Mouse (Mus musculus) liver, embryonic 11.5 days (tissue): ENCODE measurements around the gene Zfp810. TPM values are rescaled to one million over a fixed set of nuclear protein-coding genes. Genes with fewer than 3 reads are reported as not detected.

Source experiments
- ATAC-seq: fragments of 200-750 bp; cut with Nextera tagmentation; replicated peaks from 2 replicates; pipeline ENCODE4 v1.8.0; 2017; ENCODE audit warnings: moderate number of reproducible peaks, mild to moderate bottlenecking, moderate TSS enrichment, moderate library complexity; ENCODE audit not compliant: low FRiP score
- DNase-seq: peaks from one replicate; pipeline ENCODE4 v3.0.0-alpha.2; 2017; ENCODE audit warnings: low spot score
- H3K27ac ChIP-seq: fragments of 300-500 bp; sonication (generic); 2 replicates; pipeline ENCODE4 v1.5.1; 2014; ENCODE audit warnings: mild to moderate bottlenecking, low read depth, low read length, control low read depth
- H3K27me3 ChIP-seq: fragments of 300-500 bp; sonication (generic); replicated peaks from 2 replicates; pipeline ENCODE4 v1.6.1; 2014; ENCODE audit warnings: low read length, mixed read lengths; ENCODE audit not compliant: control insufficient read depth, insufficient read depth
- H3K36me3 ChIP-seq: fragments of 300-500 bp; sonication (generic); 2 replicates; pipeline ENCODE4 v1.6.1; 2014; ENCODE audit warnings: mild to moderate bottlenecking, low read length, moderate library complexity, mixed read lengths; ENCODE audit not compliant: control insufficient read depth, insufficient read depth
- H3K4me1 ChIP-seq: fragments of 300-500 bp; sonication (generic); replicated peaks from 2 replicates; pipeline ENCODE4 v1.6.1; 2014; ENCODE audit warnings: low read length, mixed read lengths; ENCODE audit not compliant: control insufficient read depth, insufficient read depth
- H3K4me2 ChIP-seq: fragments of 300-500 bp; sonication (generic); 2 replicates; pipeline ENCODE4 v1.6.1; 2014; ENCODE audit warnings: mild to moderate bottlenecking, control low read depth, moderate library complexity
- H3K4me3 ChIP-seq: fragments of 300-500 bp; sonication (generic); 2 replicates; pipeline ENCODE4 v1.5.1; 2014; ENCODE audit warnings: low read depth, low read length, control low read depth
- H3K9ac ChIP-seq: fragments of 300-500 bp; sonication (generic); 2 replicates; pipeline ENCODE4 v1.6.1; 2014; ENCODE audit warnings: low read depth, low read length, control low read depth
- H3K9me3 ChIP-seq: fragments of 300-500 bp; sonication (generic); 2 replicates; pipeline ENCODE4 v1.6.1; 2016; ENCODE audit warnings: low read length, inconsistent platforms, mixed read lengths; ENCODE audit not compliant: control insufficient read depth
- WGBS: fragments of 180-500 bp; shearing (Covaris S2); extraction: QIAGEN DNeasy Blood & Tissue Kit; methylation state at CpG from one replicate; pipeline ENCODE4 v1.1.7; 2014; 5-methylcytosine and 5-hydroxymethylcytosine counted together
- polyA plus RNA-seq: library from polyadenylated mRNA; unstranded; fragments of >200 nt; fragmentation: Nextera tagmentation; extraction: Ambion mirVana; gene quantifications from 2 replicates; pipeline ENCODE4 v1.2.1, GENCODE M21; 2014

Zfp810 gene
- polyA plus RNA-seq, 1 experiment from 2014 or later = 12.1 TPM

GRCm38 (mm10) chr9:22244242-22244641 lies 63.2 kb downstream of the Zfp810 start:
- DNase-seq = no peak
- Histone ChIP-seq H3K4me3 (no peak overlapping the region), H3K4me2 (no peak overlapping the region), H3K9ac (no peak overlapping the region), H3K9me3 (peaks cover 14% of the 10 kb centered on the region), H3K27me3 (no peaks in the 10 kb centered on the region), H3K36me3 (peaks cover 54% of the 10 kb centered on the region), H3K27ac (no peak overlapping the region), H3K4me1 (no peaks in the 10 kb centered on the region)
- ATAC-seq = no peak
- 86% methylated on average over 2 of the region's 2 CpGs for WGBS

DNA sequence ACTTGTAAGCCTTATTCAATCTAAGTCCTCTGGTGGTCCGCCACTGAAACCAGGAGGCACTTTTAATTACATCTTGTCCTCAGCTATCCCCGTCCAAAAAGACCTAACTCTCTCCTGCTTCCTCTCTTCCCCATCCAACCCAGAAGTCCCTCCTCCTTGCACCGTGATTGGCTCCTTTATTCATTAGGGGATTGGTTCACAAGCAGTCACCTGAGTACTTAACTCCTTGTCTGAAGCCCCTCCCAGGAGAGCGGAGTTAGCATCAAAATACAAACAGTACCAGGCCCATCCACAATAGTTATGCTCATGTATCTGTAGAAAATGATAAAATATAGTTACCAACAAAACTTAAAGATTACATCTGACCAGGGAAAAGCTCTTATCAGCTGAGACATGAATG lies 67.4 kb downstream of the Zfp810 start:
- peaks cover 7% of the 10 kb centered on the region; the same call in 1 of the 2 replicates for H3K9me3 ChIP-seq
- H3K4me3 ChIP-seq = no peak overlapping the region
- no peak overlapping the region for H3K4me2 ChIP-seq
- DNase-seq (no peak), ATAC-seq (no peak)
- no peak overlapping the region for H3K27ac ChIP-seq
- no peaks in the 10 kb centered on the region for H3K27me3 ChIP-seq
- H3K4me1 ChIP-seq = no peaks in the 10 kb centered on the region
- H3K36me3 ChIP-seq = peaks cover 63% of the 10 kb centered on the region
- no peak overlapping the region for H3K9ac ChIP-seq
- 93% methylated on average over 4 of the region's 4 CpGs for WGBS

GRCm38 (mm10) chr9:22230556-22230955 lies 76.9 kb downstream of the Zfp810 start:
- H3K36me3 ChIP-seq = peaks cover 10% of the 10 kb centered on the region; the same call in 1 of the 2 replicates
- DNase-seq (no peak), ATAC-seq (no peak)
- no peaks in the 10 kb centered on the region; the same call in 1 of the 2 replicates for H3K4me1 ChIP-seq
- no peak overlapping the region for H3K4me2 ChIP-seq
- H3K27me3 ChIP-seq = no peaks in the 10 kb centered on the region
- H3K9ac ChIP-seq = no peak overlapping the region
- no peak overlapping the region for H3K27ac ChIP-seq
- H3K9me3 ChIP-seq = no peaks in the 10 kb centered on the region
- H3K4me3 ChIP-seq = no peak overlapping the region

GRCm38 (mm10) chr9:22230061-22230460 lies 77.4 kb downstream of the Zfp810 start:
- Histone ChIP-seq H3K4me3 (no peak overlapping the region), H3K36me3 (peaks cover 5% of the 10 kb centered on the region; the same call in 1 of the 2 replicates), H3K27ac (no peak overlapping the region), H3K27me3 (no peaks in the 10 kb centered on the region), H3K4me1 (no peaks in the 10 kb centered on the region; the same call in 1 of the 2 replicates), H3K9me3 (no peaks in the 10 kb centered on the region), H3K4me2 (no peak overlapping the region), H3K9ac (no peak overlapping the region)
- ATAC-seq = no peak
- 81% methylated on average over 3 of the region's 3 CpGs for WGBS
- no peak for DNase-seq

GRCm38 (mm10) chr9:22229386-22230026 lies 77.9 kb downstream of the Zfp810 start:
- no peak overlapping the region for H3K4me3 ChIP-seq
- 75% methylated on average over 7 of the region's 7 CpGs for WGBS
- H3K27me3 ChIP-seq = no peaks in the 10 kb centered on the region
- no peaks in the 10 kb centered on the region; the same call in 1 of the 2 replicates for H3K4me1 ChIP-seq
- H3K4me2 ChIP-seq = no peak overlapping the region
- no peak for ATAC-seq
- DNase-seq = no peak
- peaks cover 3% of the 10 kb centered on the region; the same call in 1 of the 2 replicates for H3K36me3 ChIP-seq
- no peaks in the 10 kb centered on the region for H3K9me3 ChIP-seq
- H3K27ac ChIP-seq = no peak overlapping the region
- no peak overlapping the region for H3K9ac ChIP-seq

DNA sequence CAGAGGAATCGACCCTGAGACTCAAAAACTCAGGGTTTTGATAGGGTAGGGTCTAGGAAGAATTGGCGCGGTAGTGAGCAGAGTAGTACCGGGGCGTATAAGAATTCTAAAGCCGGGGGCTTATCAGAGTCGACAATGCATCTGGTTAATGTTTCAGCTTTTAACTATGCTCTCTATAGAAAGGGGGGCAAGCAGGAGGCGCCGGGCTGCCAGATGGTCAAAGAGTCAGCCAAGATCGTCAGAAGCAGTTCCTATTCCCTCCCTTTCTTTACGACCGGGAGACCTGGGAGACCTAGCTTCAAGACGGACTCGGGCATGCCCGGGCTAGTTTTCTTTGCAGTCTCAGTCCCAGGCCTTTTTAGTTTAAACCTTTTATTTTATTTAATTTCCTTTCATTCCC lies 80.6 kb downstream of the Zfp810 start:
- Histone ChIP-seq H3K36me3 (no peaks in the 10 kb centered on the region), H3K4me2 (no peak overlapping the region; the same call in 1 of the 2 replicates), H3K4me1 (no peaks in the 10 kb centered on the region; the same call in 1 of the 2 replicates), H3K9ac (no peak overlapping the region), H3K27me3 (no peaks in the 10 kb centered on the region), H3K9me3 (no peaks in the 10 kb centered on the region), H3K27ac (no peak overlapping the region), H3K4me3 (no peak overlapping the region)
- no peak for ATAC-seq
- WGBS = 84% methylated on average over 15 of the region's 15 CpGs
- no peak for DNase-seq

Other genes starting within 250 kb of the Zfp810 start
- not detected in 2 replicates for gene Gm49318, start 236.4 kb downstream of the Zfp810 start, polyA plus RNA-seq
- gene Zfp653, start 236.3 kb downstream of the Zfp810 start, polyA plus RNA-seq = 5.5 and 7.5 TPM in 2 replicates
- gene Ecsit, start 222.2 kb downstream of the Zfp810 start, polyA plus RNA-seq = 55.1 and 59.2 TPM in 2 replicates
- gene Cnn1, start 208.4 kb downstream of the Zfp810 start, polyA plus RNA-seq = 3.6 and 6.2 TPM in 2 replicates
- 159 and 169 TPM in 2 replicates for gene Elof1, start 190.5 kb downstream of the Zfp810 start, polyA plus RNA-seq
- 156 and 162 TPM in 2 replicates for gene Acp5, start 171.9 kb downstream of the Zfp810 start, polyA plus RNA-seq
- gene Pigyl, start 150.8 kb downstream of the Zfp810 start, polyA plus RNA-seq = 66.6 and 67.9 TPM in 2 replicates
- gene Zfp872, start 119.6 kb downstream of the Zfp810 start, polyA plus RNA-seq = 0.13 and 0.15 TPM in 2 replicates
- 16.9 and 19.7 TPM in 2 replicates for gene Zfp809, start 81.9 kb downstream of the Zfp810 start, polyA plus RNA-seq
- gene Zfp599, start 47.8 kb downstream of the Zfp810 start, polyA plus RNA-seq = 4.8 and 5.0 TPM in 2 replicates
- 42.6 and 45.5 TPM in 2 replicates for gene Anln, start 81.5 kb upstream of the Zfp810 start, polyA plus RNA-seq
- gene 9530077C05Rik, start 103.9 kb upstream of the Zfp810 start, polyA plus RNA-seq = 2.5 and 3.6 TPM in 2 replicates
- not detected in 2 replicates for gene Gm17545, start 146.6 kb upstream of the Zfp810 start, polyA plus RNA-seq
- gene Rp9, start 162.1 kb upstream of the Zfp810 start, polyA plus RNA-seq = 74.2 and 79.8 TPM in 2 replicates
- 7.8 and 8.7 TPM in 2 replicates for gene Bbs9, start 168.1 kb upstream of the Zfp810 start, polyA plus RNA-seq